Mouse (Mus musculus) adrenal gland, postnatal 36 days (tissue): ENCODE measurements around the gene Plppr2. TPM values are rescaled to one million over a fixed set of nuclear protein-coding genes. Genes with fewer than 3 reads are reported as not detected.

Source experiments
- total RNA-seq, 2 experiments: library from RNA; stranded (reverse); gene quantifications; 2 replicates each; pipeline ENCODE4 v1.2.3; 2021

Gene Plppr2
- total RNA-seq, 2 experiments from 2014 or later: 27.1 to 35.8 TPM

Other genes with a start within 250 kb of the Plppr2 start
- gene Ldlr, start 213.6 kb upstream of the Plppr2 start, total RNA-seq: 100 to 1,000 TPM; 119 to 184 TPM
- 1 to 10 TPM; 2.3 to 3.9 TPM for gene Spc24, start 176.7 kb upstream of the Plppr2 start, total RNA-seq
- 10 to 100 TPM; 31.2 to 38.3 TPM for gene Kank2, start 138.3 kb upstream of the Plppr2 start, total RNA-seq
- gene Angptl8, start 101.5 kb upstream of the Plppr2 start, total RNA-seq: 1 to 10 TPM; 7.5 to 8.7 TPM
- gene Dock6, start 84.4 kb upstream of the Plppr2 start, total RNA-seq: 10 to 100 TPM; 31.2 to 40.7 TPM
- 10 to 100 TPM; 28.5 to 58.8 TPM for gene Rab3d, start 18.8 kb upstream of the Plppr2 start, total RNA-seq
- gene Ccdc159, start 9.6 kb upstream of the Plppr2 start, total RNA-seq: 1 to 10 TPM; 9.4 to 9.7 TPM
- gene Tmem205, start 9.5 kb upstream of the Plppr2 start, total RNA-seq: 100 to 1,000 TPM; 318 to 566 TPM
- 10 to 100 TPM; 12.4 to 18.3 TPM for gene Swsap1, start 18.7 kb downstream of the Plppr2 start, total RNA-seq
- gene Epor, start 26.5 kb downstream of the Plppr2 start, total RNA-seq: 1 to 10 TPM; 1.9 to 2.0 TPM
- 10 to 100 TPM; 14.0 to 33.4 TPM for gene Rgl3, start 52.4 kb downstream of the Plppr2 start, total RNA-seq
- gene Ccdc151, start 65.6 kb downstream of the Plppr2 start, total RNA-seq: 1 to 10 TPM in 1 of 2 experiments, under 1 TPM in 1; 0.30 to 1.6 TPM
- gene Prkcsh, start 65.8 kb downstream of the Plppr2 start, total RNA-seq: 100 to 1,000 TPM; 159 to 169 TPM
- gene Elavl3, start 115.0 kb downstream of the Plppr2 start, total RNA-seq: 1 to 10 TPM; 1.1 to 2.0 TPM
- under 1 TPM in 1 of 2 experiments, not detected in 1; 0.56 TPM for gene Gm49318, start 134.2 kb downstream of the Plppr2 start, total RNA-seq
- 10 to 100 TPM; 10.2 to 10.3 TPM for gene Zfp653, start 134.3 kb downstream of the Plppr2 start, total RNA-seq
- gene Ecsit, start 148.4 kb downstream of the Plppr2 start, total RNA-seq: 10 to 100 TPM; 51.6 to 63.7 TPM
- 1 to 10 TPM; 1.5 TPM for gene Cnn1, start 162.2 kb downstream of the Plppr2 start, total RNA-seq
- gene Elof1, start 180.1 kb downstream of the Plppr2 start, total RNA-seq: 10 to 100 TPM; 73.7 to 78.1 TPM
- 10 to 100 TPM; 43.2 to 67.9 TPM for gene Acp5, start 198.7 kb downstream of the Plppr2 start, total RNA-seq
- 10 to 100 TPM; 50.3 to 59.1 TPM for gene Pigyl, start 219.8 kb downstream of the Plppr2 start, total RNA-seq